In genomic region chr1:24005070-24005804, GRCm38 (mm10) we compare ENCODE assay signal across 8 mouse cellular contexts. TPM values are rescaled to one million over a fixed set of nuclear protein-coding genes. Genes with fewer than 3 reads are reported as not detected.
A peak's percentile ranks its signal among the peaks of the same experiment; 100 is the strongest.
DNase-seq lines count a peak whose midpoint lies in the region; ATAC-seq and TF ChIP-seq lines count a peak whose summit lies in the region.

Sdhaf4 (minus strand) TSS chr1:24005656.

- H3K4me1 ChIP-seq in heart, embryonic 12.5 days (replicated peaks) = no peaks in the 10 kb centered on the region; the same call in 1 of the 2 replicates
- H3K4me1 ChIP-seq in kidney, postnatal 0 days (replicated peaks; ENCODE audit: insufficient read depth, low read length) = no peaks in the 10 kb centered on the region; the same call in 1 of the 2 replicates
- no peaks in the 10 kb centered on the region for H3K4me1 ChIP-seq in liver, embryonic 11.5 days (replicated peaks; ENCODE audit: control insufficient read depth, insufficient read depth, low read length)
- no peaks in the 10 kb centered on the region for H3K4me1 ChIP-seq in stomach, embryonic 14.5 days (ENCODE audit: control insufficient read depth, insufficient read depth, low read length)

- WGBS in heart, embryonic 12.5 days = 1% methylated on average over 47 of the region's 47 CpGs
- 2% methylated on average over 47 of the region's 47 CpGs for WGBS in kidney, postnatal 0 days
- WGBS in liver, embryonic 11.5 days = 1% methylated on average over 47 of the region's 47 CpGs
- 1% methylated on average over 47 of the region's 47 CpGs for whole genome bisulfite sequencing in stomach, embryonic 14.5 days

- H3K36me3 ChIP-seq in heart, embryonic 12.5 days = peaks cover 28% of the 10 kb centered on the region
- H3K36me3 ChIP-seq in kidney, postnatal 0 days (ENCODE audit: insufficient read depth, low read length) = peaks cover 5% of the 10 kb centered on the region; the same call in 1 of the 2 replicates
- peaks cover 5% of the 10 kb centered on the region for H3K36me3 ChIP-seq in liver, embryonic 11.5 days (ENCODE audit: control insufficient read depth, insufficient read depth, low read length)
- H3K36me3 ChIP-seq in stomach, embryonic 14.5 days (ENCODE audit: control insufficient read depth, insufficient read depth, low read length) = no peaks in the 10 kb centered on the region

- peak; percentile 90 for DNase-seq in CD4-positive helper T cell, adult 2 months (ENCODE audit: low read depth, low spot score)
- peak; percentile 76 for DNase-seq in brain, embryonic 18.5 days (ENCODE audit: low read depth, low spot score)
- DNase-seq in kidney, postnatal 0 days (ENCODE audit: low spot score) = peak; percentile 94
- DNase-seq in liver, embryonic 11.5 days (ENCODE audit: low spot score) = peak; percentile 85
- peak; percentile 94 for DNase-seq in naive thymus-derived CD4-positive, alpha-beta T cell, adult 2 months (ENCODE audit: low read depth)

- peak within 1 kb of the TSS; percentile 65 for H3K4me2 ChIP-seq in heart, embryonic 12.5 days
- peak within 1 kb of the TSS; percentile 52 for H3K4me2 ChIP-seq in kidney, postnatal 0 days (ENCODE audit: low read length)
- H3K4me2 ChIP-seq in liver, embryonic 11.5 days = peak within 1 kb of the TSS; percentile 76
- H3K4me2 ChIP-seq in stomach, embryonic 14.5 days (replicated peaks; ENCODE audit: low read depth, low read length) = peak within 1 kb of the TSS; percentile 63

- peak within 1 kb of the TSS; percentile 89 for H3K9ac ChIP-seq in heart, embryonic 12.5 days
- peak within 1 kb of the TSS; percentile 67 for H3K9ac ChIP-seq in kidney, postnatal 0 days (ENCODE audit: low read depth, low read length)
- peak within 1 kb of the TSS; percentile 78 for H3K9ac ChIP-seq in liver, embryonic 11.5 days (ENCODE audit: low read depth, low read length)
- peak within 1 kb of the TSS; percentile 68 for H3K9ac ChIP-seq in stomach, embryonic 14.5 days (replicated peaks; ENCODE audit: low read depth, low read length)

- ATAC-seq in erythroid progenitor cell, adult 5-6 weeks (replicated peaks; ENCODE audit: low FRiP score, poor library complexity, severe bottlenecking) = peak; percentile 98
- peak; percentile 97 for ATAC-seq in heart, embryonic 12.5 days (ENCODE audit: insufficient number of reproducible peaks, low FRiP score)
- peak; percentile 96 for ATAC-seq in kidney, postnatal 0 days (replicated peaks; ENCODE audit: low FRiP score, low read depth)
- ATAC-seq in liver, embryonic 11.5 days (replicated peaks; ENCODE audit: low FRiP score) = peak; percentile 94
- peak; percentile 97 for ATAC-seq in stomach, embryonic 14.5 days (ENCODE audit: insufficient number of reproducible peaks, insufficient read depth, low FRiP score, low read depth)

- no peaks in the 10 kb centered on the region for H3K9me3 ChIP-seq in heart, embryonic 12.5 days (replicated peaks)
- no peaks in the 10 kb centered on the region for H3K9me3 ChIP-seq in kidney, postnatal 0 days (replicated peaks; ENCODE audit: low read length)
- no peaks in the 10 kb centered on the region for H3K9me3 ChIP-seq in liver, embryonic 11.5 days (ENCODE audit: control insufficient read depth, low read length)
- no peaks in the 10 kb centered on the region for H3K9me3 ChIP-seq in stomach, embryonic 14.5 days (ENCODE audit: control insufficient read depth, low read depth, low read length)

- H3K27me3 ChIP-seq in heart, embryonic 12.5 days (replicated peaks) = no peaks in the 10 kb centered on the region
- H3K27me3 ChIP-seq in kidney, postnatal 0 days (ENCODE audit: insufficient read depth, low read length) = no peaks in the 10 kb centered on the region
- no peaks in the 10 kb centered on the region for H3K27me3 ChIP-seq in liver, embryonic 11.5 days (replicated peaks; ENCODE audit: control insufficient read depth, insufficient read depth, low read length)
- H3K27me3 ChIP-seq in stomach, embryonic 14.5 days (ENCODE audit: control insufficient read depth, insufficient read depth, low read length) = no peaks in the 10 kb centered on the region

- H3K27ac ChIP-seq in heart, embryonic 12.5 days (ENCODE audit: poor library complexity, severe bottlenecking) = peak within 1 kb of the TSS; percentile 95
- peak within 1 kb of the TSS; percentile 68 for H3K27ac ChIP-seq in kidney, postnatal 0 days
- peak within 1 kb of the TSS; percentile 60 for H3K27ac ChIP-seq in liver, embryonic 11.5 days (ENCODE audit: low read depth, low read length)
- H3K27ac ChIP-seq in stomach, embryonic 14.5 days (ENCODE audit: low read length) = peak within 1 kb of the TSS; percentile 70; the same call in 1 of the 2 replicates

- H3K4me3 ChIP-seq in heart, embryonic 12.5 days = peak within 1 kb of the TSS; percentile 86
- H3K4me3 ChIP-seq in kidney, postnatal 0 days (replicated peaks; ENCODE audit: low read depth, low read length) = peak within 1 kb of the TSS; percentile 49
- H3K4me3 ChIP-seq in liver, embryonic 11.5 days (ENCODE audit: low read depth, low read length) = peak within 1 kb of the TSS; percentile 64
- H3K4me3 ChIP-seq in stomach, embryonic 14.5 days (ENCODE audit: low read depth, low read length) = peak within 1 kb of the TSS; percentile 53

- no peak for TF ChIP-seq CTCF in kidney, postnatal 0 days (IDR thresholded peaks at IDR 0.05; ENCODE audit: low read depth)

RNA-seq across cellular contexts. Expression of gene Sdhaf4, which starts in this region (rescaled TPM):
- 21.3 and 28.9 TPM in 2 replicates for total RNA-seq in erythroid progenitor cell, adult 5-6 weeks (2015; ENCODE audit: low replicate concordance)
- 15.2 and 18.2 TPM in 2 replicates for total RNA-seq in erythroid progenitor cell, adult 5-6 weeks (2017; ENCODE audit: low replicate concordance)
- 82.6 and 87.9 TPM in 2 replicates for polyA plus RNA-seq in heart, embryonic 12.5 days (2016; fragmentation: Nextera tagmentation; extraction: Ambion mirVana)
- polyA plus RNA-seq in kidney, postnatal 0 days (2015; fragmentation: Nextera tagmentation; extraction: Ambion mirVana) = 115 and 134 TPM in 2 replicates
- polyA plus RNA-seq in liver, embryonic 11.5 days (2014; fragmentation: Nextera tagmentation; extraction: Ambion mirVana) = 68.8 and 75.3 TPM in 2 replicates
- polyA plus RNA-seq in stomach, embryonic 14.5 days (2014; fragmentation: Nextera tagmentation; extraction: Ambion mirVana) = 83.7 and 97.9 TPM in 2 replicates

Comparison
In these comparisons a context has a peak if more than half of its experiments do, and no peak if none do; other contexts are left out.
1. Peak in every context shown above with its lines: DNase-seq, ATAC-seq, H3K4me3 ChIP-seq and H3K27ac ChIP-seq.